Mouse (Mus musculus) lung, postnatal 0 days (tissue): ENCODE data around the gene Lingo3.

Experiments
- CTCF ChIP-seq: IDR thresholded peaks from 2 replicates; pipeline ENCODE4 v1.5.1; 2016; ENCODE audit warnings: antibody characterized with exemption, mild to moderate bottlenecking
- EP300 ChIP-seq: IDR thresholded peaks from 2 replicates; pipeline ENCODE4 v1.6.1; 2016; ENCODE audit warnings: antibody characterized with exemption, mild to moderate bottlenecking, control low read depth

GRCm38 (mm10) chr10:80876028-80876427, 32.2 kb upstream of the Lingo3 start:
- TF ChIP-seq EP300: no peak
- peak; percentile 89 for TF ChIP-seq CTCF
